Mouse (Mus musculus) heart, adult 2 months (tissue): Measurements from ENCODE around the gene Smo. TPM values are rescaled to one million over a fixed set of nuclear protein-coding genes. Genes with fewer than 3 reads are reported as not detected.
A peak's percentile ranks its signal among the peaks of the same experiment; 100 is the strongest.

Source experiments
- DNase-seq, 2 experiments: peaks; one replicate each; pipeline ENCODE4 v3.0.0; 2021
- H3K27ac ChIP-seq: fragments of 200-600 bp; 2 replicates; pipeline ENCODE4 v1.8.1; 2022
- H3K27me3 ChIP-seq: fragments of 200-500 bp; 2 replicates; pipeline ENCODE4 v1.6.1; 2012; ENCODE audit warnings: mild to moderate bottlenecking, low read length, inconsistent platforms, mixed read lengths; ENCODE audit not compliant: control insufficient read depth, insufficient read depth
- H3K36me3 ChIP-seq: fragments of 200-500 bp; 2 replicates; pipeline ENCODE4 v1.6.1; 2012; ENCODE audit warnings: low read length, inconsistent platforms; ENCODE audit not compliant: control insufficient read depth, insufficient read depth
- H3K4me1 ChIP-seq: fragments of 200-500 bp; 2 replicates; pipeline ENCODE4 v1.6.1; 2011; ENCODE audit warnings: low read length; ENCODE audit not compliant: control insufficient read depth, insufficient read depth
- H3K4me3 ChIP-seq: fragments of 200-600 bp; 2 replicates; pipeline ENCODE4 v1.8.1; 2022
- H3K79me2 ChIP-seq: fragments of 200-500 bp; replicated peaks from 2 replicates; pipeline ENCODE4 v1.6.1; 2012; ENCODE audit warnings: mild to moderate bottlenecking, inconsistent platforms, low read length, moderate library complexity, mixed read lengths; ENCODE audit not compliant: control insufficient read depth, insufficient read depth
- H3K9ac ChIP-seq: fragments of 200-500 bp; 2 replicates; pipeline ENCODE4 v1.6.1; 2012; ENCODE audit warnings: low read depth, mild to moderate bottlenecking, control low read depth, inconsistent platforms, low read length, mixed read lengths
- CTCF ChIP-seq: fragments of 200-600 bp; IDR thresholded peaks from 2 replicates; pipeline ENCODE4 v1.8.1; 2022; ENCODE audit warnings: antibody characterized with exemption, mild to moderate bottlenecking, moderate library complexity
- EP300 ChIP-seq: fragments of 200-500 bp; IDR thresholded peaks from 2 replicates; pipeline ENCODE4 v1.6.1; 2011; ENCODE audit warnings: low read depth, low read length, control low read depth; ENCODE audit not compliant: insufficient read depth
- POLR2A ChIP-seq: fragments of 200-500 bp; IDR thresholded peaks from 2 replicates; pipeline ENCODE4 v1.6.1; 2011; ENCODE audit warnings: mild to moderate bottlenecking, low read depth, low read length, control low read depth; ENCODE audit not compliant: insufficient read depth
- WGBS: fragments of 180-500 bp; shearing (Covaris S2); methylation state at CpG from one replicate; pipeline ENCODE4 v1.1.7; 2018; 5-methylcytosine and 5-hydroxymethylcytosine counted together
- intact Hi-C: fragments of 180-260 bp; cut with DNase I; formaldehyde crosslinking; loops from one replicate; pipeline ENCODE4 v1.15.1; 2025
- long read RNA-seq: library from polyadenylated mRNA; stranded (forward); transcript quantifications from one replicate; pipeline ENCODE4 v2.0.0, GENCODE M21; 2021
- polyA plus RNA-seq: library from polyadenylated mRNA; depleted of rRNA; stranded (reverse); fragments of >200 nt; gene quantifications from 2 replicates; pipeline ENCODE4 v1.2.3, GENCODE M21; 2012; rRNA removed
- total RNA-seq, 2 experiments: library from RNA; stranded (reverse); gene quantifications; 2 replicates each; pipeline ENCODE4 v1.2.3; 2021

The Smo gene
- 1 to 10 TPM; 8.3 to 8.5 TPM for total RNA-seq
- 12.7 and 16.4 TPM in 2 replicates for polyA plus RNA-seq
- long read RNA-seq, transcript Smo-201 (12 exons, 3,779 nt), result major isoform, 8 of 11 reads
- long read RNA-seq, partial matches to known transcripts, result 0 of 11 reads
- long read RNA-seq, other reads (novel, unspliced or antisense), result 3 of 11 reads

- under 1% methylated on average over 29 of the region's 30 CpGs for WGBS
- intact Hi-C loops, result no loop called here
- DNase-seq, result peak; percentile 83 to 84
- Histone ChIP-seq H3K27me3 (no peaks in the 10 kb centered on the region), H3K9ac (peak within 1 kb of the TSS; percentile 97), H3K36me3 (no peaks in the 10 kb centered on the region), H3K79me2 (peaks cover 2% of the 10 kb centered on the region; the same call in 1 of the 2 replicates), H3K4me3 (peak within 1 kb of the TSS; percentile 96), H3K27ac (peak within 1 kb of the TSS; percentile 79), H3K4me1 (peaks cover 5% of the 10 kb centered on the region)
- no peak for TF ChIP-seq EP300
- peak; percentile 64; the same call in 1 of the 2 replicates for TF ChIP-seq POLR2A
Observed at GRCm38 (mm10) chr6:29735336-29735688, at the start of gene Smo. Gene Smo (plus strand): TSS chr6:29735503.

GRCm38 (mm10) chr6:29685952-29686351, 49.4 kb upstream of the Smo start:
- DNase-seq, result no peak
- no peaks in the 10 kb centered on the region for H3K4me1 ChIP-seq
- no peak overlapping the region for H3K27ac ChIP-seq
- no peak overlapping the region for H3K4me3 ChIP-seq
- no peaks in the 10 kb centered on the region for H3K36me3 ChIP-seq
- no peaks in the 10 kb centered on the region for H3K27me3 ChIP-seq
- no peaks in the 10 kb centered on the region for H3K79me2 ChIP-seq
- intact Hi-C loops, result no loop called here
- 50% methylated on average over 4 of the region's 4 CpGs for WGBS
- no peak overlapping the region for H3K9ac ChIP-seq
- TF ChIP-seq POLR2A (no peak), EP300 (no peak), CTCF (no peak)

GRCm38 (mm10) chr6:29689458-29689857, 45.8 kb upstream of the Smo start:
- Histone ChIP-seq H3K27ac (no peak overlapping the region), H3K9ac (no peak overlapping the region), H3K27me3 (no peaks in the 10 kb centered on the region), H3K4me3 (no peak overlapping the region), H3K4me1 (peaks cover 1% of the 10 kb centered on the region; the same call in 1 of the 2 replicates), H3K36me3 (no peaks in the 10 kb centered on the region), H3K79me2 (no peaks in the 10 kb centered on the region)
- no peak for TF ChIP-seq CTCF
- intact Hi-C loops, result no loop called here
- DNase-seq, result no peak
- 71% methylated on average over 8 of the region's 8 CpGs for WGBS

GRCm38 (mm10) chr6:29693953-29694352, 41.4 kb upstream of the Smo start, which contains the start of gene Tspan33:
Gene Tspan33 (plus strand): TSS chr6:29694222.
- Histone ChIP-seq H3K27ac (no peak within 1 kb of the TSS), H3K79me2 (no peaks in the 10 kb centered on the region), H3K4me1 (peaks cover 1% of the 10 kb centered on the region; the same call in 1 of the 2 replicates), H3K9ac (peak within 1 kb of the TSS; percentile 69), H3K27me3 (no peaks in the 10 kb centered on the region), H3K36me3 (no peaks in the 10 kb centered on the region), H3K4me3 (peak within 1 kb of the TSS; percentile 63)
- DNase-seq, result peak; percentile 93 to 95
- intact Hi-C loops, result no loop called here
- WGBS, result under 1% methylated on average over 41 of the region's 41 CpGs
- no peak for TF ChIP-seq EP300
- no peak for TF ChIP-seq CTCF
- no peak for TF ChIP-seq POLR2A

DNA sequence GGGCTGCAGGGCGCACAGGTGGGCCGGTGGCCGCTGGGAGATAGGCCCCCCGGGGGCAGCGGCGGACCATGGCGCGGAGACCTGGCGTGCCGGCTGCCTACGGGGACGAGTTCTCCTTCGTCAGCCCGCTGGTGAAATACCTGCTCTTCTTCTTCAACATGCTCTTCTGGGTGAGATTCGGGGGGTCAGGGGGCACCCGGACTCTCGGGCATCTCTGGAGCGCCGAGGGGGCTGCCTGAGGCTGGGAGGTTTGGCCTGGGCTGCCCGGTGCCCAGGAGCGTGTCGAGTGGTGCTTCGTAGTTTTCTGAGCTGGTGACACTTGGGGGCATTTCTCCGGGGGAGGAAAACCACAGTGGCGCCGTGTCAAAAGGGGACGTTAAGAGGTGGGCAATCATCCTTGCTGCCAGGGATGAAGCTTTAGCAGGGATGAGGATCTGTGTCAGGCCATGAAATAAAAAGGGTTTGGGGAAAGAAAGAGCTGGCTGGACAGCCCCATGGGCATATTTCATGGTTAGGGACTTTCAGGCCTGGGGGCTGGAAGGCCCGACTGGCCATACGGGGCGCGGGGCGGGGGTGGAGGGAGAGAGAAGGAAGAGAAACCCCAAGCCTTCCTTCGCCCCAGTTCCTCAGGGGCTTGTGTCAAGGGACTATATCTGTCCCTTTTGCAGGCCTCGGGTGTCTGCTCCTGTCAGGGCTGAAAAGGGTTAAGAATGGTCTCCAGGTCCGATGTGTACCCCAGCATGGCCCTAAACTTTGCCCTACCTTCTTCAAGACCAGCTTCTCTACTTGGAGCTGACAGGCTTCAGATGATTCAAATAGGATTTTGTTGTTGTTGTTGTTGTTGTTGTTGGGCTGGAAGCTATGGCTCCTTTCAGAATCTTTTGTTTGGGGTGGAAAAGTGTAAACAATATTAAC, 40.7 kb upstream of the Smo start:
- peak overlapping the region; percentile 63 for H3K4me3 ChIP-seq
- no peak for DNase-seq
- peaks cover 1% of the 10 kb centered on the region; the same call in 1 of the 2 replicates for H3K4me1 ChIP-seq
- no peak overlapping the region for H3K27ac ChIP-seq
- 15% methylated on average over 35 of the region's 35 CpGs for WGBS
- no peaks in the 10 kb centered on the region for H3K27me3 ChIP-seq
- intact Hi-C loops, result no loop called here
- peak overlapping the region; percentile 69 for H3K9ac ChIP-seq
- TF ChIP-seq CTCF (no peak), EP300 (no peak), POLR2A (no peak)
- no peaks in the 10 kb centered on the region for H3K79me2 ChIP-seq
- H3K36me3 ChIP-seq, result no peaks in the 10 kb centered on the region

DNA sequence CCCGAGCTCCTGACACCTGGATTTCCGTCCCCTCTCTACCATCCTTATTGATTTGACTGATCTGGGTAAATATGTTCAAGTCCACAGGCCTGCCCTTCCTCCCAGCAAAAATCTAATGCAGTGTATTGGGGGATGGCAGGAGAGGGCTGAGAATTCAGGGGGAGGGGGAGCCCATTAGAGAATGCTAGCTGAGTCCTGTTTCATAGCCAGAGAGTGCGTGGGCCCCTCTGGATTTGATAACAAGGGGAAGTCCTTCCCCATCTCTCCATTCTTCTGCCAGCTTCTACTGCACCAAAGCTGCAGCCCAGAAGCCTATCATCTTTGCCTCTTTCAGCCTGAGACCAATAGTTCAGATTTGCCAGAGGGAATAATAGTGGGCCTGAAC, 40.0 kb upstream of the Smo start:
- Histone ChIP-seq H3K4me1 (peaks cover 1% of the 10 kb centered on the region; the same call in 1 of the 2 replicates), H3K27ac (no peak overlapping the region), H3K36me3 (no peaks in the 10 kb centered on the region), H3K27me3 (no peaks in the 10 kb centered on the region), H3K79me2 (no peaks in the 10 kb centered on the region), H3K9ac (no peak overlapping the region), H3K4me3 (no peak overlapping the region)
- no peak for TF ChIP-seq CTCF
- TF ChIP-seq EP300, result no peak
- no peak for TF ChIP-seq POLR2A
- 85% methylated on average over 3 of the region's 3 CpGs for whole genome bisulfite sequencing
- DNase-seq, result no peak
- intact Hi-C loops, result no loop called here
